ENCODE assay signal across 12 mouse cellular contexts in genomic region chr4:129081512-129081911, GRCm38 (mm10). TPM values are rescaled to one million over a fixed set of nuclear protein-coding genes. Genes with fewer than 3 reads are reported as not detected.
DNase-seq lines count a peak whose midpoint lies in the region; ATAC-seq and TF ChIP-seq lines count a peak whose summit lies in the region.
"Had no signal": no experiment of that assay in that cellular context is flagged by ENCODE, and none has a peak within 500 bp of the region (broad histone marks: within the 10 kb centered on the region; RNA-seq: fewer than 3 reads in every experiment).

No protein-coding gene starts in this region.

- no peak overlapping the region for H3K4me3 ChIP-seq in cerebellum, adult 2 months (replicated peaks; ENCODE audit: insufficient read depth, low read depth, low read length)
- no peak overlapping the region for H3K4me3 ChIP-seq in thymus, adult 2 months (ENCODE audit: control insufficient read depth, insufficient read depth, low read length)
- no peak overlapping the region for H3K4me3 ChIP-seq in midbrain, embryonic 11.5 days (ENCODE audit: low read depth, low read length)
- H3K4me3 ChIP-seq: embryonic facial prominence, embryonic 15.5 days had no signal

- no peak overlapping the region for H3K4me2 ChIP-seq in midbrain, embryonic 11.5 days
- H3K4me2 ChIP-seq: embryonic facial prominence, embryonic 15.5 days had no signal

- DNase-seq in cerebellum, adult 2 months, result no peak
- no peak for DNase-seq in cerebellum, adult 11-12 months
- peak; percentile 31 for DNase-seq in layer of hippocampus, adult 11-12 months (ENCODE audit: low spot score)
- no peak for DNase-seq in layer of hippocampus, adult 18-20 months (ENCODE audit: low spot score in 2 of 2)
- peak; percentile 23 for DNase-seq in adipocyte (ENCODE audit: low spot score)
- peak; percentile 39 to 44 for DNase-seq in monocyte, adult 2 months (ENCODE audit: low read depth in 1 of 2, low spot score in 2 of 2)
- DNase-seq in thymus, adult 2 months, result no peak
- no peak for DNase-seq in midbrain, embryonic 11.5 days (ENCODE audit: low spot score, missing footprints)
- DNase-seq: B cell, adult 2 months had no signal

- peak overlapping the region; percentile 88 for H3K27ac ChIP-seq in cerebellum, adult 2 months (ENCODE audit: insufficient read depth, low read length)
- H3K27ac ChIP-seq in thymus, adult 2 months (ENCODE audit: control insufficient read depth, insufficient read depth, low read length), result no peak overlapping the region
- H3K27ac ChIP-seq in midbrain, embryonic 11.5 days (ENCODE audit: low read depth, low read length), result no peak overlapping the region

- TF ChIP-seq CTCF in cerebellum, adult 2 months (IDR thresholded peaks at IDR 0.05; ENCODE audit: borderline replicate concordance, insufficient read depth, low read depth, low read length), result no peak
- no peak for TF ChIP-seq CTCF in thymus, adult 2 months (IDR thresholded peaks at IDR 0.05; ENCODE audit: borderline replicate concordance, control insufficient read depth, extremely low read depth, insufficient read depth, low read length, poor library complexity)

- peaks cover 4% of the 10 kb centered on the region; the same call in 1 of the 2 replicates for H3K36me3 ChIP-seq in thymus, adult 2 months (ENCODE audit: control insufficient read depth, insufficient read depth, low read length)
- peaks cover 5% of the 10 kb centered on the region; the same call in 1 of the 2 replicates for H3K36me3 ChIP-seq in midbrain, embryonic 11.5 days (ENCODE audit: control insufficient read depth, insufficient read depth, low read length)

- no peaks in the 10 kb centered on the region for H3K9me3 ChIP-seq in midbrain, embryonic 11.5 days (ENCODE audit: control insufficient read depth, low read length)
- H3K9me3 ChIP-seq: embryonic facial prominence, embryonic 15.5 days had no signal

- TF ChIP-seq POLR2A in cerebellum, adult 2 months (IDR thresholded peaks at IDR 0.05; ENCODE audit: borderline replicate concordance, insufficient read depth, low read length), result no peak
- no peak for TF ChIP-seq POLR2A in thymus, adult 2 months (IDR thresholded peaks at IDR 0.05; ENCODE audit: control insufficient read depth, extremely low read depth, insufficient read depth, low read length, poor library complexity)

- WGBS in cerebellum, adult 2 months, result 17% methylated on average over 6 of the region's 6 CpGs
- 91% methylated on average over 6 of the region's 6 CpGs for WGBS in thymus, adult 2 months
- 93% methylated on average over 6 of the region's 6 CpGs for WGBS in midbrain, embryonic 11.5 days

- H3K27me3 ChIP-seq in cerebellum, adult 2 months (ENCODE audit: control insufficient read depth, insufficient read depth, low read length), result no peaks in the 10 kb centered on the region
- no peaks in the 10 kb centered on the region for H3K27me3 ChIP-seq in thymus, adult 2 months (ENCODE audit: control insufficient read depth, insufficient read depth, low read length)
- H3K27me3 ChIP-seq in midbrain, embryonic 11.5 days (ENCODE audit: control insufficient read depth, insufficient read depth, low read length), result no peaks in the 10 kb centered on the region
- H3K27me3 ChIP-seq: embryonic facial prominence, embryonic 15.5 days had no signal

- ATAC-seq in midbrain, embryonic 11.5 days (ENCODE audit: low FRiP score), result no peak

- peaks cover 25% of the 10 kb centered on the region for H3K4me1 ChIP-seq in cerebellum, adult 2 months (ENCODE audit: control insufficient read depth, insufficient read depth, low read length)
- H3K4me1 ChIP-seq in thymus, adult 2 months (replicated peaks; ENCODE audit: control insufficient read depth, insufficient read depth, low read length), result no peaks in the 10 kb centered on the region
- H3K4me1 ChIP-seq in midbrain, embryonic 11.5 days (ENCODE audit: control insufficient read depth, insufficient read depth, low read length), result no peaks in the 10 kb centered on the region

- H3K9ac ChIP-seq in midbrain, embryonic 11.5 days (ENCODE audit: low read length), result no peak overlapping the region
- H3K9ac ChIP-seq: embryonic facial prominence, embryonic 15.5 days had no signal

RNA-seq across cellular contexts. Expression of gene Rnf19b, which starts 23.4 kb away (rescaled TPM):
- 137 and 154 TPM in 2 replicates for polyA plus RNA-seq in cerebellum, adult 2 months (2012; rRNA removed)
- total RNA-seq in layer of hippocampus, adult 18-20 months (2021), result 10 to 100 TPM; 43.5 to 46.4 TPM
- 74.1 and 82.3 TPM in 2 replicates for polyA plus RNA-seq in thymus, adult 2 months (2012; rRNA removed)
- 8.7 and 9.3 TPM in 2 replicates for polyA plus RNA-seq in midbrain, embryonic 11.5 days (2014; fragmentation: Nextera tagmentation; extraction: Ambion mirVana)

RNA-seq across cellular contexts. Expression of gene Tmem54, which starts 23.8 kb away (rescaled TPM):
- polyA plus RNA-seq in cerebellum, adult 2 months (2012; rRNA removed), result 0.16 TPM in 2 replicates
- total RNA-seq in layer of hippocampus, adult 18-20 months (2021), result not detected
- 3.9 and 5.5 TPM in 2 replicates for polyA plus RNA-seq in thymus, adult 2 months (2012; rRNA removed)
- polyA plus RNA-seq in midbrain, embryonic 11.5 days (2014; fragmentation: Nextera tagmentation; extraction: Ambion mirVana), result 0.20 and 0.43 TPM in 2 replicates
- total RNA-seq: hematopoietic stem cell, adult 5-6 weeks; left cerebral cortex, postnatal 10 days had no signal

RNA-seq across cellular contexts. Expression of gene Hpca, which starts 40.3 kb away (rescaled TPM):
- polyA plus RNA-seq in cerebellum, adult 2 months (2012; rRNA removed), result 148 and 176 TPM in 2 replicates
- total RNA-seq in layer of hippocampus, adult 18-20 months (2021), result 1,000 to 10,000 TPM; 2,309 to 2,704 TPM
- polyA plus RNA-seq in thymus, adult 2 months (2012; rRNA removed), result 0.92 and 1.0 TPM in 2 replicates
- polyA plus RNA-seq in midbrain, embryonic 11.5 days (2014; fragmentation: Nextera tagmentation; extraction: Ambion mirVana), result 2.0 and 2.3 TPM in 2 replicates
- total RNA-seq: hematopoietic stem cell, adult 5-6 weeks had no signal

RNA-seq across cellular contexts. Expression of gene Fndc5, which starts 55.3 kb away (rescaled TPM):
- polyA plus RNA-seq in cerebellum, adult 2 months (2012; rRNA removed), result 192 TPM in 2 replicates
- total RNA-seq in layer of hippocampus, adult 18-20 months (2021), result 10 to 100 TPM; 75.5 to 84.2 TPM
- 1.5 and 7.0 TPM in 2 replicates for polyA plus RNA-seq in thymus, adult 2 months (2012; rRNA removed)
- 0.95 and 1.5 TPM in 2 replicates for polyA plus RNA-seq in midbrain, embryonic 11.5 days (2014; fragmentation: Nextera tagmentation; extraction: Ambion mirVana)

Comparison
In these comparisons a context has a peak if more than half of its experiments do, and no peak if none do; other contexts are left out.
1. DNase-seq: peak in layer of hippocampus, adult 11-12 months (single experiment), adipocyte (single experiment) and monocyte, adult 2 months (2 of 2); none in cerebellum, adult 2 months (0 of 2), cerebellum, adult 11-12 months (single experiment), layer of hippocampus, adult 18-20 months (0 of 2), thymus, adult 2 months (single experiment) and midbrain, embryonic 11.5 days (single experiment).
2. RNA of gene Hpca, which starts 40.3 kb away (polyA plus RNA-seq): 148 to 176 TPM in cerebellum, adult 2 months; 2.0 to 2.3 TPM in midbrain, embryonic 11.5 days and 0.92 to 1.0 TPM in thymus, adult 2 months; every median in the first group is over 10 times any median in the second.